Mouse (Mus musculus) MEL (cell line): ENCODE measurements at regions not wholly inside any gene's neighbourhood (a gene's known extent, or its start where the extent isn't known, plus 50 kb on each side); places are given as distances from the start of the nearest gene placed in this dataset.

ENCODE experiments used
- POLR2A ChIP-seq, 2 experiments: IDR thresholded peaks; 2 replicates each; pipeline ENCODE4 v1.6.1; 2011 to 2012; ENCODE audit warnings: low read length in 2 of 2, mild to moderate bottlenecking in 2 of 2, control low read depth in 1 of 2, improper control_type of control experiment in 1 of 2, low read depth in 1 of 2, moderate library complexity in 1 of 2; ENCODE audit not compliant: control insufficient read depth in 1 of 2, insufficient read depth in 1 of 2, poor library complexity in 1 of 2
- UBTF ChIP-seq: IDR thresholded peaks from 2 replicates; pipeline ENCODE4 v1.6.1; 2012; ENCODE audit warnings: low read depth, mild to moderate bottlenecking, inconsistent platforms, low read length, improper control_type of control experiment, moderate library complexity, borderline replicate concordance; ENCODE audit not compliant: insufficient read depth
- ZC3H11A ChIP-seq: IDR thresholded peaks from 2 replicates; pipeline ENCODE4 v1.6.1; 2012; ENCODE audit warnings: low read depth, mild to moderate bottlenecking, inconsistent platforms, low read length, improper control_type of control experiment
- ZMIZ1 ChIP-seq: IDR thresholded peaks from 2 replicates; pipeline ENCODE4 v1.6.1; 2012; ENCODE audit warnings: low read depth, mild to moderate bottlenecking, inconsistent platforms, low read length, improper control_type of control experiment, moderate library complexity
- ZNF384 ChIP-seq: IDR thresholded peaks from 2 replicates; pipeline ENCODE4 v1.6.1; 2012; ENCODE audit warnings: low read depth, mild to moderate bottlenecking, inconsistent platforms, low read length, improper control_type of control experiment

- TF ChIP-seq ZNF384 (no peak), ZMIZ1 (no peak), ZC3H11A (no peak), POLR2A (IDR thresholded peaks at IDR 0.05; ENCODE audit: control insufficient read depth in 1 of 2, insufficient read depth in 1 of 2, low read depth in 1 of 2, low read length in 2 of 2, poor library complexity in 1 of 2) (no peak), UBTF (no peak)
Observed at GRCm38 (mm10) chr8:103507068-103507467, 594.4 kb upstream of the Cdh5 start.
